Mouse (Mus musculus) CD4-positive, CD25-positive, alpha-beta regulatory T cell, adult 9 weeks (primary cell): ENCODE data around the gene Cyp2a22. TPM values are rescaled to one million over a fixed set of nuclear protein-coding genes. Genes with fewer than 3 reads are reported as not detected.

Experiments used
- polyA plus RNA-seq: library from polyadenylated mRNA; unstranded; fragments of 100-300 nt; shearing (Covaris generic); gene quantifications from one replicate; pipeline ENCODE4 v1.2.1, GENCODE M21; 2017

Gene Cyp2a22
- not detected for polyA plus RNA-seq

DNA sequence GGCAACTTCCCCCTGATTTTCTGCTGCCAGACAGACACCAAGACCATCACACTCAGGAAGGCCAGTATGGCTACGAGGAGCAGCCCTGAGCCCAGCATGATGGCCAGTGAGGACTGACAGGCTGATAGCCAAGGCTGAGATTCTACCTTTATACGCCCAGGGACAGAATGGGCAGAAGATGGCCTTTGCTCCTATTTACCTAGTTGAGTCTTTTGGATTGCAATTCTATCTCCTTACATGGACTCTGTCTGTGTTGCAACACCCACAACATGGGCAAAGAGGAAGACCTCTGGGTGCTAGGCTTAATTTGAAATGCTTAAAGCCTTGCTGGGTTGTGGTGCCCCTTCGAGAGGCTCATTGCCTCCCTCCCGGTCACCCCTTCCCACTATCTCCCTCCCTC lies at the start of gene Cyp2a22:
Gene Cyp2a22 (minus strand): TSS at position 123 of the 400 bp plus-strand sequence.

Other genes with a start within 250 kb of the Cyp2a22 start
- not detected for gene Cyp2b19, start 182.2 kb downstream of the Cyp2a22 start, polyA plus RNA-seq
- not detected for gene Cyp2g1, start 130.5 kb downstream of the Cyp2a22 start, polyA plus RNA-seq
- gene Cyp2a5, start 104.1 kb downstream of the Cyp2a22 start, polyA plus RNA-seq: not detected
- not detected for gene Cyp2a12, start 89.7 kb upstream of the Cyp2a22 start, polyA plus RNA-seq
- gene Cyp2f2, start 180.5 kb upstream of the Cyp2a22 start, polyA plus RNA-seq: not detected
- not detected for gene Cyp2t4, start 214.3 kb upstream of the Cyp2a22 start, polyA plus RNA-seq
- 82.5 TPM for gene Egln2, start 227.4 kb upstream of the Cyp2a22 start, polyA plus RNA-seq
- gene Rab4b, start 239.5 kb upstream of the Cyp2a22 start, polyA plus RNA-seq: 171 TPM
- gene Gm21983, start 241.7 kb upstream of the Cyp2a22 start, polyA plus RNA-seq: 0.52 TPM
- gene Mia, start 241.8 kb upstream of the Cyp2a22 start, polyA plus RNA-seq: not detected